Mouse (Mus musculus) cerebellum, postnatal 14 days (tissue): Measurements from ENCODE around the gene Cdh4.
A peak's percentile ranks its signal among the peaks of the same experiment; 100 is the strongest.

Experiments
- DNase-seq, 2 experiments: peaks; one replicate each; pipeline ENCODE4 v3.0.0; 2021; ENCODE audit warnings: mixed read lengths in 2 of 2

Cdh4 gene

DNA sequence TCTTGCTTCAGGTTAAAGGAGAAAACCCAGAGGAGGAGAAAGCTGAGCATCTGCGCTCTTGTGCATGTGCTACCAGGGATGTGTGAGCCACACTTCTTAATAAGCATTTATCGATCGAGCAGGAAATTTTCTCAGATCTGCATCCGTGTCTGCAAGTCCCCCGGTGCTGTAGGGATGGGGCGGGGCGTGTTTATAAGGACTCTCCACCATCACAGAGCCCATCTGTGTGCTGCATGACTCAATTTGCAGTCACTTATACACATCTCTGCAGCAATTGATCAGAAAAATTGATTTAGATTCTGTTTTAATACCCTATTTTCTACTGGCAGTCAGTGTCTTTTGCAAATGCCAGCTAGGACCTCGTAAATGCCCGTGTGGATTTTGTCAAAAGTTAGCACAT, 311.6 kb downstream of the Cdh4 start:
- DNase-seq = no peak

DNA sequence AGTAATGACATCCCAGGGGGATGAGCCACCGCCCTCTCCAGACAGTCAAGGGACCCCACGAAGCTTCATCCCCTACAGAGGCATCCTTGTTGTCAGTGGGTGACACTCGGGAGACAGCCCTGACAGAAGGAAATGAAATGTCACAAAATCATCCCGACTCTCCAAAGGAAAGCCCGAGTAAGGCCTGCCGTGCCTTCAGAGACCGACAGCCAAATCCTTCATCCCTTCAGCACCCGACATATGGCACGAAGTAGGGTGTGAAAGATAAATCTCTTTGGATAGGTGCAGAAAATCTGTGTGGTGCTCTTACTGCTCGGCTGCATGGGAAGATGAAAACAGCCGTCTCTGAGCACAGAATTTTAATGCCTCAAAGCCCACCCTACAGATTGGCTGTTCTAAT, 312.5 kb downstream of the Cdh4 start:
- DNase-seq = peak in 1 of 2 experiments; percentile 59

DNA sequence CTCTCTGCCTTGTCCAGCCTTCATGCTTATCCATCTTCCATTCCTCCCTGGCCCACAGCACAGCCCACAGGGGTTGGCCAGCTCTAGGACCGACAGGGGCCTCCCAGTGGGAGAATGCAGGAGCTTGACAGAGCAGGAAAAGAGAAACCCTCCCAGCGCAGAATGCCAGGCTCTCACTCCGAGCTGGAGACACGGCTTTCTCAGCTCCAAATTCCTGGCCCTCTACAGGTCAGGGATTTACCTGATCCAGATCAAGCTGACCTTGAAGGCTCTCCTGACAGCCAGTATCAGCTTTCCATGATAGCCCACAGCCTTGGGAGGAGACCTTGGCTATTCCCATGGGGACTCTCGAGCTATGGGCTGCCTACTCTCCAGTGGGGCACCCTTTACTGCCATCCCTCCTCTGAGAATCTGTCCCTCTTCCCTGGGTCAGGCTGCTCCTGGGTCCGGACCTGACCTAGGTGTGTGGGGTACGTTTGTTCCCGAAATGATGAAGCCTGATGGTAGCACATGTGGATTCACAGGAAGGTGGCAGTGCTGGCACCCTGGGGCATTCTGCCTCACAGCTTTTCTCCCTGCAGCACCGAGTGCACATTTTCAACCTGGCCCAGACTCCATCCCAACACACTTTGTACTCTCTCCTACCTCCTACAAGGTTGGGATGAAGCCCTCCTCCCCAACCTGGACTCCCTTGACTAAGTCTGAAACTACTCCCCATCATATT, 319.6 kb downstream of the Cdh4 start:
- DNase-seq = peak; percentile 51 to 53

DNA sequence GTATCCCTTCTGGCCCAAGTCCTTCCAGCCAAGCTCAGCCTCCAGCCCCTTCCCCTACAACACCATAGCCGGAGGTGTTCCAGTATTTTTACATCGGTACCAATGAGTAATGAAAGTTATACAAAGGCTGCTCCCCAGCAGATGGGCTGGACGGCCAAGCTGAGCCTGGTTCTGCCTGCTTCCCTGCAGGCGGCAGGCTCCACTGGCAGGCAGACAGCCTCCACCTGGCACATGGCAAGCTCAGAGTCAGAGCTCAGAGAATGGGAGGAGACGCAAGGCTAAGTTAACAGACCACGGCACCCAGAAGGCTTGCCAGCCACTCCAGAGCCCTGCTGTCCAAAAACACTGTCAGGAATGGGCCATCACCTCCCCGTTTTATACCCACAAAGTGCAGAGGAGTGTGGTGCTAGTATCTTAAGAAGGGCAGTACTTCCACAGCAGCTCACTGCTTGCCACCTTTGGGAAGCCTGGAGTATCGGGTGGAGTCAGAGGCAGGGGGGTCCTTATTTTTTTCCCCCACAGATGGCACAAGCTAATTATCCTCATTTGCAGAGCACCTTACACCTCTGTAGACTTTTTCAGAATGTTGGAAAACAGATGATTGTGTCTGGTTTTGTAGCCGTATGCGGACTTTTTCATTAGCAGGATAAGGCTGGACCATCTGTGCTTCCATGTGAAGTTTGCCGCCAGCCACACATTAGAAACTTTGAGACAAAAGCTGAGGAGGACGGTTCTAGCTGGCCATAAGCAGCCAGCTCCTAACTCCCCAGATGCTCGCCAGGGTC, 320.5 kb downstream of the Cdh4 start:
- peak; percentile 88 to 93 for DNase-seq

DNA sequence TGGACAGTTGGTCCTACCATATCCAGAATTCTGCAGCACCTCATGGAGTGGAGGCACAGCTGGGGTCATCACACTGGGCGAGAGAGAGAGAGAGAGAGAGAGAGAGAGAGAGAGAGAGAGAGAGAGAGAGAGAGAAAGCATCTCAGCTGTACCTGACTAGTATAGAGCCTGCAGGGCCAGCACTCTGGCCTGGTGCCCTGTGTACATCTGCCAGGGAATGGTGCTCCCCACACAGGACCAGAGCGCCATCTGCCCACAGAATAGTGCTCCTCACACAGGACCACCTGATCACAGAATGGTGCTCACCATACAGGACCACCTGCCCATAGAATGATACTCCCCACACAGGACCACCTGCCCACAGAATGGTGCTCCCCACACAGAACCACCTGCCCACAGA, 322.2 kb downstream of the Cdh4 start:
- peak in 1 of 2 experiments; percentile 43 for DNase-seq

DNA sequence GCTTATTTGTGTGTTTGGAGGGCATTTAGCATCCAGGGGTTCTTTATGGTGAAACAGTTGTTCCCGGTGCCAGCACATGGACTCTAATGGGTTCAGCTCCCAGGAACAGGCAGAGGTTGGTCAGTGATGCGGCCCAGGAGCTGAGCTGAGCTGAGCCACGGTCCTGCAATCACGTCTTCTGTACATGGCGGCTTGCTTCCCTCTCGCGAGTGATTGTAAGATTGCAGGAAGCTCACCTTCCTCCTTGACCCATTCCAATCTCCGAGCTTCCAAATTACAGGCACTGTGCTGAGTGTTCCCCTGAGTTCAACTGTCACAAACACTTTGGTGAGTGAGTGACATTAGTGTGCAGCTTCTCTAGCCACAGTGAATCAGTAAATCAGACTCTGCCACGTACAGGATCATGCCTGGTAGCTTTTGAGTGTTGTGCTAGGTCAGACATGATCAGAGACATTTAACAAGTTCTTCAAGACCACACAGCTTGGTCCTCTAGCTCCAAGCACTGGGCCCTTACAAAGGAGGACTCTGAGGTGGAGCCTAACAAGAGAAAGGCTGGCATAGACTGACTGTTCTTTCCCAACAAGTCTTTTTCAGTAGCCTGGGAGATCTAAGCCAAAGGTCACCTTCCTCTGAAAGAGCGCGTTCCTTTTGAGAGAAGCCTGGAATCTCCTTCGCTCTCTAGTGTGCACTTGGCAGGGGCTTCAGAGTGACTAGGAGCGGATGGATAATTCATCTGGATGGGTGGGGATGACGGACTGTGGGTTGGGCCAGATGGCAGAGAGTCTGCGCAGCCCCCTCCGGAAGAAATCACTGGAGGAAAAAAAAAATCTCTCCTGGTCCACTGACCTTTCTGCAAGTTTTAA, 324.7 kb downstream of the Cdh4 start:
- DNase-seq = no peak

DNA sequence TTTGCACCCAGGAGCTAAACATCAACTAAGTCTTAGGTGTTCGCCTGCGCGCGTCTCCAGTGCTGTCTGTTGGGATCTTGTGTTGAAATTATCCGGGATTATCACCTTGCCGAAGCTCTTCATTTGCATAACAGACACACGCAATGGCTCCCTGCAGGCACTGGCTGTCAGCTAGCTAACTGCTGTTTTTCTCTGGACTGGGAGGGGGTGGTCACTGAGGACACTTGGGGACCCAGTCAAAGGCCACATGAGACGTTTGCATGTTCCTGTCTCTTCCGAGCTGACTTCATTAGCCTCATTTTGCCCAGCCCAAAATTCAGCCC, 325.3 kb downstream of the Cdh4 start:
- DNase-seq = no peak

DNA sequence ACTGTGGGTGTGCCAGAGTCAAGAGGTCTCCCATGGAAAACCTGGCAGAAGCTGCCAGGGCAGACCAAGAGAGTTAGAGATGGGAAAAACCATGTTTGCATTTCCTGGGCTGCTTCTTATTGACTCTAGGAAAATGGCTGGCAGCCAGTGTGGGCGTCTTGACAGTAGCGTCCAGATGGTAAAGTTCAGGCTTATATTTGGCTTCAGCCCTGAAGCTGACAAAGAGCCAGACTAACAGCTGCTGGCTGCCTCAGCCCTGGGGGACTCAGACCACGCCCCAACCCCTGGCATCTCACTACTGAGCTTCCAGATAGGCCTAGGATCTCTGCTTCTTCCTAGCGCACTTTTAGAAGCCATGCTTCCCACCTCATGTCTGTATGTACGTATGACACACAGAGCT, 326.9 kb downstream of the Cdh4 start:
- DNase-seq = peak; percentile 64 to 72

DNA sequence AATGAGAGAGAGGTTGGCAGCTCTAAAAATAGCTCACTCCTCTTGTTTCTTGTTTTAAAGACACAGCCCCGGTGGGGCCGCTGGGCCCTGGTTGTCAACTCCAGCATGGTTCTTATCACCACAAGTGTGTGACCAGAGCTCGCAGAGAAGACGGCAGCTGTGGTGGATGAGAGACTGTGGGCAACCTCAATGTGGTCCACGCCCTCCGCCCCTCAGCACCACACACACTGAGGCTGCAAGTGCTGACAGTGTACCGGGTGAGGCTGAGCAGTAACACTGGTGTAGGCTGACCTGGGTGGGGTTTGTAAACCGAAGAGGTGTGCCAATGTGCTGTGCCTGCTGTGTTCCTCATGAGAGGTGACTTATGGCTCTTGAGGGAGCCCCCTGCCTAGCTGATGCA, 327.7 kb downstream of the Cdh4 start:
- DNase-seq = no peak

DNA sequence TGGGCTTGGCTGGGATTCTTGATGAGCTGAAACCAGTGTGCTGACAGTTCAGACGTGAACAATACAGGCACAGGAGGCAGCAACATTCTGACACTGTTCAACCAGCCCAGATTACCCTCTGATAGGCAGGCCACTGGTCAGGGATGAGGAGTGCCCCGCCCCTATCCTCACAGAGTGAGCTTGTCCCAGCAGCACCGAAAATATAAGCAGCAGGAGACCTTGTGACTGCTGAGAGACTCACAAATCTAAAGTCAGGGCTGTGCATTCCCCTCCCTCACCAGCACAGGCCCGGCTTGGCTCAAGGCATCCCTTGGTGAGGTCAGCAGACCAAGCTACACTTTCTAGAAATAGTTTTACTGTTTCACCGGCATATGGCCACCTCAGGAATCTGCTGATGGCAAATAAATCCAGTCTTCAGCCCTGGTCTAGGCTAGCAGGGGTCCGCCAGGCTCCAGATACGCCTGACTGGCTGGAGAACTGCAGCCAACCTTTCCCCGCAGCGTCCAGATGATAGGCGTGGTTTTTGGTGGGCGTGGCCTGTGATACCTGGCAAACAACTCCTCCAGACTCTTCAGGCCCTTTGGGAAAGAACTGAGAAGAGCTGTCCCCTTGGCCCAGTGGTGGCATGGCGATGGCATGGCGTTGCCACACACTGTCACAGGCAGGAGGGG, 332.3 kb downstream of the Cdh4 start:
- peak; percentile 44 to 60 for DNase-seq

DNA sequence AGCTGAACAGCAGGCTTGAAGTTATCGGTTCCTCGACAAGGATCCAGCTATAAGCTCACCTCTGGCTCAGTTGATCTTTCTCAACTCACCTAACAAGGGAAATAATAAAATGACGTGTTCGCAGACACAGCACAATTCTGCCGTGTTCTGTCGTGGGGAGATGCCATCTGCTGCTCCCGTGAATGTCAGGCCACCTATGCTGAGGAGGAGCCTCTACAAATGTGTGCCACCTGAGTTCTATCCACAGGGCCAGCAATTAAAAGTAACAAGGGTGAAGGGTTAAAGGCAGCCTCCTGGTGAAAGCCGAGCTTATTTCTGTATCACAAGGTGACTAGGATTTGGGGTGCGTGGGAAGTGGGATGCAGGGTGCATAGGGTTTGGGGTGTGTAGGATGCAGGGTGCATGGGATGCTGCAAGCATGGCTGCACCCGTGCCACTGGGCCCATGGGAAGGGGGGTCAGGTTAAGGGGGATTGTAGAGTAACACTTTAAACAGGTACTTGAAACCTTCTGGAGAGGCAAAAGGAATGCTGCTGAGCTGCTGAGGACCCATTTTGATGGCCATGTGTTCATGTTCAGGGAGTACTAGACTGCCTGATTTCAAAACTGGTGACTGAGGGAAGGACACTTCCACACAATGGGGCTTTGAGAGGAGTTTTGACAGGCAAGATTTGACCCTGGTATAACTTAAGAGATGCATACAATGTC, 333.9 kb downstream of the Cdh4 start:
- peak in 1 of 2 experiments; percentile 56 for DNase-seq

DNA sequence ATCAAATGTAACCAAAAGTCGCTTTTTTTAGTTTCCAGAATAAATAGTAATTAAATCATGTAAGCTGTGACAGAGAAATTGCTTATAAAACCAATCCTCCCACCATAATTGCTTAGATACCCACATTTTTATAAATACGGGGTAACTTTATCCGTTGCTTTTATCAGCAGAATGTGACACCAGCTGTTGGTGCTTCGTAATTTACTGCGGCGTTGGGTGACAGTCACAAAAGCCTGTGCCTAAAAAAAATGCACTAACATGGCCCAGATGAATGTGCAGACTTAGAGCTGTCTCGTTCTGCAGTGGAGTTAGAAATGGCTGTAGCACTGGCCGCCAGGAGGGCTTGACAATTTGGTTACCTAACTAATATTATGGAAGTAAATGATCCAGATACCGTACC, 337.0 kb downstream of the Cdh4 start:
- no peak for DNase-seq

DNA sequence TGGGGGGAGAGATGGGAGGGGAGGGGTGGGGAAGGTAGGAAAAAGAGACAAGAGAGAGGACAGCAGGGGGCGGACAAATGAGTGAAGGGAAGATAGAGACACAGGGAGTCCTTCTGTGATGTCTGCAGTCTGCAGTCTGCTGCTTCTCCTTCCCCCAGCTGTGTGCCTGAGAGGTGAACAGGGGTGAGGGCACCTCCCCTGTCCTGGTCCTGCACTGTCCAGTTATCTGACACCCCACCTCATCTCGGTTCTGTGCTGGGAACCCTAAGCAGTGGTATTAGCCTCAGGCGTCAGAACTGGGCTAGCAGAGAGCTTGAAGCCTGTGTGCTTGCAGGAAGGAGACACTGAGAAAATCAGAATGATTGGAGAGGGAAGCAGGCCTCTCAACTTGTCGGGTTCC, 338.7 kb downstream of the Cdh4 start:
- no peak for DNase-seq

DNA sequence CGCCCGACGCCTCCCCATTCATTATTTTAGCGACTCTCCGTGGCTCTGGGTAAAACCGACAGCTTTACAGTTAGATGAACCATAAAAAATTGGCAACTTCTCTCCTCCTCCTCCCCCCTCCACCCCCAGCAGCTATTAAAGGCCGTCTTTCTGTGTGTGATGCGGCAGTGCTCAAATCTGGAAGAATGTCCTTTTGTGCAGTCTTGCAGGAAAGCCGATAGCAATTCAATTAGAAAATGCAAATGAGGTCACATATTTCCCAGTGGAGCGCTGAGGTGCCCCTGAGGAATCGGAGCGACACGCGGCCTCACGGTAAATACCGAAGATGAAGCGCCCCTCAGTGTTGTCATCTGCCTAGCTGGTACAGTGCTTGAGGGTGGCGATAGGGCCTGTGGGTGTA, 345.0 kb downstream of the Cdh4 start:
- DNase-seq = no peak

DNA sequence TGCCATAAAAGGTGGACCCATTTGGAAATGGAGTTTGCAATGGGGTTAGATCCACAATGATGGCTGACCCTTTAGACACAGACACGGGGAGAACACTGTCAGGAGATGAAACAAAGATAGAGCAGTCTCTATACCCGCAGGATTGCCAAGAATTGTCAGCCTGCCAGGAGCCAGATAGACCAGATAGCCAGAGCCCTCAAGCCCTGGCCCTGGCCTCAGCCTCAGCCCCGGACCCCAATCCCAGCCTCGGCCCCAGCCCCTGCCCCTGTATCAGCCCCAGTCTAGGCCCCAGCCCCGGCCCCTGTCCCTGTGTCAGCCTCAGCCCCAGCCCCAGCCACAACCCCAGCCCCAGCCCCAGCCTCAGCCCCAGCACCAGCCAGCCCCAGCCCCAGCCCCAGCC, 345.6 kb downstream of the Cdh4 start:
- DNase-seq = peak in 1 of 2 experiments; percentile 60

DNA sequence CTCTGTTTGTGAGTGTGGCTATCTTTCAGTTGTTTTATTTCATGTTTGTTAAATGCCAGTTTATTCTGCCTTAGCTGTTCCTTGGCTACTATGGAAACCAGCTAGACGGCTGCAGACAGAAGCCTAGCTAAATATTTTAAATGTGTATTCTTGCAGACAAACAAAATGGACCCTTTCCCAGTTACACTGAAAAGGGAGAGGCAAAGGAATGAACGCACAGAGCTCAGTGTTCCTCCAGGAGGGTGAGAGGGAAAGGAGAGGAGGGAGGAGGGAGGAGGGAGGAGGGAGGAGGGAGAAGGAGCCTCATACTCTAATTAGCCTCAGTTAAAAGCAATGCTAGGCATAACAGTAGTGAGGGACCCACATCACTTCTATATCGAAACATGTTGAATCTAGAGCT, 348.5 kb downstream of the Cdh4 start:
- DNase-seq = no peak

DNA sequence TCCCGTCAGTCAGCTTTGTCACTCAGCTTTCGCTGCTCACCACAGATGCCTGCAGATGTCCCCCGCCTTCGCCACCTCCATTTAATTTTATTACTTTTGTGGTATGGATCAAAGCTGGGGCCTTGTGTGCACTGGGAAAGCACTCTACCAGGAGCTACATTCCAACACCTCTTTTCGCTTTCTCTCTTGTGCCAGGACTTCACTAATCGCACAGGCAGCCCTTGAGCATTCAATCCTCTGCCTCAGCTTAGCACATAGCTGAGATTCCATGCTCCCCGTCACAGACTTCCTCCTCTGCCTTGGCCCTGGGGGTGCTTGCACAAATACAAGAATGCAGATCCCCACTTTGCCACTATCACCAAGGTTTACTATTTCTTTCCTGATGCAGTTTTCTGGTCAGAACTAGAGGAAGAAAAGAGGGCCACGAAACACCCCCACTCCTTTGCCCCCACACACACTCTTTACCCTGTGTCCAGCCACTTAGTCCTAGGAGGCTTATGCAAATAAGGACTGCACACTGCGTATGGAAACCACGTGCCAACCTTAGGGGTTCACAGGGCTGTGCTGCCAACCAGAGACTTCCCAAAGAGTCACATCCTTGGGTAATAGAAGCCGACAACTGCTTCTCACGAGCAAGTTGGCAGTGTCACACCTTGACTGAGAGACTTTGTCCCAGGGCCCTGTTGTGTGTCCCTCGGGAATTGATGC, 350.3 kb downstream of the Cdh4 start:
- no peak for DNase-seq

DNA sequence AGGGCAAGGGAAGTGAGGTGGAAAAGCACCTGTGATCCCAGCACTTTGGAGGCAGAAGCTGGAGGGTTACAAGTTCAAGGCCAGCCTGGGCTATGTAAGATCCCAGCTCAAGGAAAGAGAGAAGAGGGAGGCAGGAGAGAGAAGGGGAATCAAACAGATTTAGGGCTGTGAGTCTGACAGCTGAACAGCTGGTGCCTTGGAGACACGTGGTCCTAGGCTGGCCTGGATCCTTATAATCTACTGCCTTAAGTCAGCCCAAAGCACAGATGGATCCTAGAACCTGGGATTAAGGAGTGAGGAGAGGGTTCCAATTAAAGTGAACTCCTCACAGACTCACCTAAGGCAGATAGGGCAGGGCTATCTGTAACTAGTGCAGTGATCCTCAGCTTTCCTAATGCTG, 352.1 kb downstream of the Cdh4 start:
- DNase-seq = no peak

DNA sequence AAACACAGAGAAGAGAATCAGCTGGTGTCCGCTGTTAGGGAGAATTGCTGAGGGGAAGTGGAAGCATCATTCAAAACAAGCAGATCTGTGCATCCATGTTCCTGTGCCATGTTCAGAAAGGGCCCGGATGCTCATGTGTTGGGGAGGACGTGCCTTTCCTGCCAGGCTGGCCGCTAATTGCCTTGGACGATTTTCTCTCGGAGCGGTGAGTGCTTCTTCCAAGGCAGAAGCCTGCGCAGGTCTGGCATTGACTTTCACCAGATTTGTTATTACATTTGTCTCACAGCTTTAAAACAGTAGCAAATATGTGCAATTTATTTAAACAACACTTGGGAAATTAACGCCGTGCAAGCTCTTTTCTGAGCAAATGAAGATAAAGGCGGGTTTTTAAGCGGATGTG, 353.2 kb downstream of the Cdh4 start:
- DNase-seq = peak; percentile 49 to 52

DNA sequence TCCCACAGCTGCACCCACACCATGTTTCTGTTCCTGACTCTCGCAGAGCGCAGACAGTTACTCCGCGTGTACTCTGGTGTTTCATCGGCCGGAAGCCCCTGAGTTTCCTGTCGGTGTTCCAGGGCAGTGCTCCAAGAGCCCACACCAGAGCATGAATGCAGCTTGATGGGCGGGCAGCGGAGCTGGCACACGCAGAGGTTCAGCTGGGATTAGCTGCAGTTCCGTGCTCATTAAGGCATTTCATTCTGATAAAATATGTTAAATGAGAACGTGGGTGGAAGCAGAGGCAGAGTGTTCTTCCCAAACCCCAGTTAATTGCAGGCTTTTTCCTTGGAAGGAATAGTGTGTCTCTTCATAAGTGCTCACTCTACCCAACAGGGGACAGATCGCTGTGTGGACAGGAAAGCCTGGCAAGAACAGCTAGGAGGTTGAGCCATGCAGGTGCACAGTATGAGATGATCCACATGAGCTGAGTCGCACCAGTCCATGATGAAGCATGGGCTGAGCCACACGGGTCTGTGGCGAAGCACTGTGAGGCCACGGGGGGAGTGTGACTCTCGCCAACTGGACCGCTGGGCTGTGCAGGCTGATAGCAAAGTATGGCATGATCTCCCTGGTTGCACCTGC, 357.8 kb downstream of the Cdh4 start:
- DNase-seq = peak; percentile 63 to 77

DNA sequence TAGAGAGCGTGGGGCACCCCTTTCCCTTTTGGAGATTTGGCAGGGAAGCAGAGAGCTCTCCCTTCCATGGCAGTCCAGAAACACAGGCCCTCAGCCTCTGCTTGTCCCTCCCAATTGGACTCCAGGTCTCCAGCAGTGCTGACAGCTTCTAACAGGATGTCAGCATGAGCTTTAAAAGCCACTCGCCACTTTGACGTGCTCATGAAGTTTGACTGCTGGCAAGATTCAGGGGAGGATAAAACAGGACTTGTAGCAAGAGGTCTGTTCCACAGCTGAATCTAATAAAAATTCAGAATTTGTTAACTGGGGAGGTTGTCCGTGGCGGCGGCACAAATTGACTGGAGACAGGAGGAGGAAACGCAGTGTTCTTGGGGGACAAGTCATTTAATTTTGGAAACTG, 358.8 kb downstream of the Cdh4 start:
- DNase-seq = no peak
